Mouse (Mus musculus) v-Abl transformed pro-B cells (cell line): ENCODE measurements around the gene H2-DMb2.

Source experiments
- in situ Hi-C, 2 experiments: fragments of 400-800 bp; cut with MboI; formaldehyde crosslinking; loops; one replicate each; pipeline ENCODE4 v1.15.1; 2025; ENCODE audit not compliant: unreplicated experiment in 2 of 2

H2-DMb2 gene

DNA sequence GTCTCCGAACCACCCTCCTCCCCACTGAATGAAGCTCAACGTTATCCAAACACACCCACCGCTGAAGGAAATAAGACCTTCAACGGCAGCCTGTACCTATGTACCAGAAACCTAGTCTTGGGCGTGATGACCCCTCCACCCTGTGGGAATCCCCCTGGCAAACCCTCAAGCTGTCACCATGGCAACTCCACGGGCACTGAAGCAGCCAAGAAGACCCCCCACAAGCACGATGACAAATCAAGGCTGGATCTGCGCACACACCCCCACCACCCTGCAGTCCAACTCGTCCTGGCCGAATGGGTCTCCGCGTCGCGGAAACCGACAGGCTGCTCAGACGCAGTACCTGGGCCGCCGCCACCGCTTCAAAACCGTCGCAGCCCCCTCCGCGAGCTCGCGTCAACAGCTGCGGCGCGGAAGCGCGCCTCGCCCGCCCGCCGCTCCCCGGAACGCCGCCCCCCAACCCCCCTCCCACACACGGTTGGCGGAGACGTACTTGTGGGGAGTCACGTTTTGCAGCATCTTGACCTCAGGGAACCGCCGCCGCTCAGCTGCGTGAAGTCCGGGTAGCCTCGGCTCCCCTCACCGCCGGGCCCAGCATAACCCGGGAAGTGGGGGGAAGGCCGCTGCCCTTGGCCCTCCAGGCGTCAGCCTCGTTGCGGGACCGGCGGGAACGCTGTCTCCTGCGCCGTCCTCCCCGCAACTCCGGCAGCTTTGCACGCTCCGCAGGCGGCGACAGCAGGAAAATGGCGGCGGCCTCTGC lies 24.8 kb upstream of the H2-DMb2 start:
- in situ Hi-C loops, result no loop called here

DNA sequence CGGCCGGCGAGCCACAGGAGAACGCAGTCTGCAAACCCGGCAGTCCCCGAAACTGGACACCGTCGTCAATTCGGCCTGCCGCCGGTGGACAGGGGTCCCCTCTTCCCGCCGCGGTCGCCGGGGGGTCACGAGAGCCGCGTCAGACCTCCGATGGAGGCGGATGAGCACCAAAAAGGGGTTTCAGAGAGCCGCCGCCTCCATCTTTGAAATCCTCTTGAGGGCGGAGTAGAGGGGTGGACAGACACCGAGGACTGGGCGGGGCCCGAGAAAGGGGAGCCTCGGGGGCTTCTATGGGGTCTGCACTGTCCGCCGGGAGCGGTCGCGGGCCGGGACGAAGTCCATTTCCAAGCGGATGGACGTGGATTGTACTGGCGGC lies 24.2 kb upstream of the H2-DMb2 start:
- in situ Hi-C loops, result no loop called here

DNA sequence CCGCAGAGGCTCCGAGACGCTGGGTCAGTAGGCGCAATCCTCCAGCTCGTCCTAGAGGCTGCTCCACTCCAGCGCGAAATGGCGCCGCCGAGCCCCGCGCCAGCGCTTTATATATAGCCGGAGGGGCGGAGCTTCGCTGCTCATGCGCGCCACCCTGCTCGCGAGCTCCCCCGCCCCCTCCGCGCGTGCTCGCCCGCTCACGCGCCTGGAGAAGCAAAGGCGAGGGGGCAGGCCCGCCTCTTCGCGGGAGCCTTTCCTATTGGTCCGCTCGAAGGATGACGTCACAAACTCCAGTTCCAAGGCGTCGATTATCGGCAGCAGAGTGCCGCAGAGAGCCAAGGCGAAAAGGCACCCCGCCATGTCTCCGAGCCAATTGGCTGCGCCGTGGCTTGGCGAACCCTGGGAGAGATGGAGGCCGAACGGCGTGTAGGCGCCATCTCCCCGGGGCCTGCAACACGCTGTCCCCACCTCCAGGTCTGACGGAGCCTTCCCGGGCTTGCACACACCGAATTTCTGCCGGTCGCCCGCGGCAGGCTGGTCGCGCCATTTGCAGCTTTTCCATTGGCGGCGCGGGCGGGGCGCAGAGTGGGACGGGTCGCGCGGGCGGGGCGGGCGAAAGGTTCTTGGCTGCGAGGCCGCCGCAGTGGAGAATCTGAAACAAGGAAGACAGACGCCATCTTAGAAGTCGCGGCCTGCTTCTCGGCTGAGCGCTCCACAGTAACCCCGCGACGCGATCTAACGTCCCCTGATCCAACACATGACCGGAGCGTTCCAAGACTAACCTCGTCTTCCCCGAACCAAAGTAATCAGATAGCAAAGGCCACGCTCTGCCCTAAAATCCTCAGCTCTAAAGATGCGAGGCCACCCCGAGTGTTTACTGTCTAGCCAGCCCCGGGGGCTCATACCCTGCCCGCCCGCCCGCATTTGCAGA lies 23.6 kb upstream of the H2-DMb2 start, which contains the start of gene H2-DMa:
TSS of gene H2-DMa (plus strand) at position 293 of the 931 bp plus-strand sequence.
- in situ Hi-C loops, result no loop called here

DNA sequence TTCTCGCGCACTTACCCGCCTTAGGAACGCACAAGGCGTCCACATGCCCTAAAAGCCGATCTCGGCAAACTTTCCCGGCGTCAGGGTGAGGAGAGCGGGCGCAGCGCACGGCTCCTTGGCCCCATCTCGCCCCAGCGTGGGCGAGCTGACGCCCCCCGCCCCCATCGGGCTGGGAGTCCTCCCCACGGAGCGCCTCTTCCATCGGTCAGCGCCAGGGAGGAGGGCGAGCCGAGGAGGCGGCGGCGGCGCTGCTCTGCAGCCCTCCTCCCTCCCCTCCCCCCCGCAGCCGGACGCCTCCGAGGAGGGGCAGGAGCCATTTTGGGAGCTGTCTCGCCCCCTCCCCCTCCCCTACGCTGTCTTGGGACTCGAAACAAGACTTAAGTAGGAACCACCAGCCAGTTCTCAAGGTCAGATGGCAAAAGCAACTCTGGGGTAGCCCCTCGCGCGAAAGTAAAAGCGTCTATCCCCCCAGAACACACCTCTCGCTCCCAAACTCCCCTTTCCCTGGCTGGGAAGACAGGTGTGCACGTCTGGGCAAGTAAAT lies 22.9 kb upstream of the H2-DMb2 start:
- in situ Hi-C loops, result no loop called here

DNA sequence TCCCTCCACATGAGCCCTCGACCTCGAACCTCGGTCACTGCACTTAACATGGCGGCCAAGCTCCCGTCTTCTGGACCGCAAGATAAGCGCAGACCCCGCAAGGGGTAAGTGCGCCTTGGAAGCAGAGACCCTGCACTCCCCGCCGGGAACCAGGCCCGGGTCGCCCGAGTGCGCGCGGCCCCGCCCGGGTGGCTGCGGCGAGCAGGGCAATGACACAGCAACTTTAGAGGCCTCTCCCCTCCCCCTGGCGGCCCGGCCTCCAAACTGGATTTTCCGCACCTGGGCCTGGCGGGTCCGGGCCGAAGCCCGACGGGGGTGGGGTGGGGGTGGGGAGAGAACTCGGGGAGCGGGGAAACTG lies 22.3 kb upstream of the H2-DMb2 start:
- in situ Hi-C loops, result no loop called here

DNA sequence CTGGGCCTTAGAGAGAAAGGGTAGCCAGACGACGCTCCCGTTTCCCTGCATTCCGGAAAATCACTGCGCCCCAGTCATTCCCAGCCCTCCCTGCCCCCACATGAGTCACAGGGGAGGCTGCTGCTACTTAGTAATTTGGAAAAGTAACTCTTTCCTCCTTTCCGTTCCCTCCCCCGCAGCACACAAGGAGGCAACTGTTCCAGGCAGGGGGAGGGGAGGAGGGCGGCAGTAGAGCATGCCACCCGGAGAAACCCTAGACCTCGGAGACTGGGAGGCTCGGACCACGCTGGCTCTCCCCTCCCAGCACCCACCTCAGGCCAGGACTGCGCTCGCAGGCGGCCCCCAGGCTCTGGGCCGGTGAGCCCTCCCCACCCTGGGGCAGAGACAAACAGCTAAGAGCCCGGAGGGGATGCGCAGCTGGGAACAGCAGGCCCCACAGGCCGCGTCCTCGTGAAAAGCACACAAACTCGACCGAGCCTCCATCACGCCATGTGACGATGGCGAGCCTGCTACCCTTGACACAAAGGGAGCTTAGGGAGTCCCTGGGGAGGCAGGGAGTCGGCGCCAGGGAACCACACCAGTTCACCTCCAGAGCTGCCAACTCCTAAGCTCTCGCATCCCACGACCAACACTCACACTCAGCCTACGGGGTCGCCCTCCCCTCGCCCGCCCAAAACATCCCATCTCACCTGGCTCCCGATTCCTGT lies 21.8 kb upstream of the H2-DMb2 start:
- in situ Hi-C loops, result no loop called here

DNA sequence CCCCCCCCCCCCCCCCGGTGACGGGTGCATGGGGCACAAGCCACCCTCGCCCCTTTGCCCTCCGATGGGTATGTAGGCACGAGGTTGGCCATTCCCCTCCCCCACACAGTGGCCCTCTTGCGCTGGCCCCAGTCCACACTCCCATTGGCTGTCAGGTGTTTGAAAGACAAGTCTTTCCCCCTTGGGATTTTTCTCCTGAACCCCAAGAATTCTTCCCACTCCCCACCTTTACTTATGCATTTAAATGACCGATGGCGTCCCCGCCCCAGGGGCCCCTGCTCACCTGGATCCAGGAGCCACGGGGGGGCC lies 21.3 kb upstream of the H2-DMb2 start:
- in situ Hi-C loops, result no loop called here

DNA sequence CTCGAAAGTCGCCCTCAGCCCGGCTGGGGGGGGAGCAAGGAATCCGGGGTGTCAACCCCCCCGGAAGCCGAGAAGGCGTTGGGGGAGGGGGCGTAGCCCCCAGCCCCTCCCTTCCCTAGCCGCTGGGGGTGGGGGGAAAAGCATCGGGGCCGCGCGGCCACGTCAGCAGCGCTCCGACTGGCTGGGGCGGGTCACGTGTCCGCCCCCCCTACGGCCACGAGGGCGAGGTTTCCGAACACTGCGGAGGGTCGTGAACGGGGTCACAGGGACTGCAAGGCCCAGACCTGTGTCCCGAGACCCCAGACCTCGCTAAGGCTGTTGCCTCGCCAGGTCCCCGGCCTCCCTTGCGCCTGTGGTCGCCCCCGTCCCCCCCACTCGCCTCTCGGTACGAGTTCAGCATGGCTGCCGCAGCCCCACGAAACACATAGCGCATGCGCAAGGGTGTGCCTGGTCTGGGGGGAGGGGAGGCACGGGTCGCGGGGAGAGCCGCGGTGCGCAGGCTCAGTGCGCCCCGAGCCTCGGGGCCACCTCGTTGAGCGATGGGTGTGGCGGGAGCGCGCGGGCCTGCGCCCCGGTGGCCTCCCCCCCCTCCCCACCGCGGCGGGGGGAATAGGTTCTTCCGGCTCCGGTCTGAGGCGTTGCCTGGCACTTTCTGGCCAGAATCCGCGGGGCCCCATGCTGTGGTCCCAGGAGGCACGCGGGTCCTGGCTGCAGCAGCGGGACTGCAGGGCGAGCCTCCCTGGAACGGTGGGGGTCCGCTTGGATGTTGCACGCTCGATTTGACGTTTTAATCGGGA lies 20.7 kb upstream of the H2-DMb2 start, which contains the start of gene Brd2:
TSS of gene Brd2 (minus strand) at position 447 of the 797 bp plus-strand sequence.
- in situ Hi-C loops, result no loop called here

DNA sequence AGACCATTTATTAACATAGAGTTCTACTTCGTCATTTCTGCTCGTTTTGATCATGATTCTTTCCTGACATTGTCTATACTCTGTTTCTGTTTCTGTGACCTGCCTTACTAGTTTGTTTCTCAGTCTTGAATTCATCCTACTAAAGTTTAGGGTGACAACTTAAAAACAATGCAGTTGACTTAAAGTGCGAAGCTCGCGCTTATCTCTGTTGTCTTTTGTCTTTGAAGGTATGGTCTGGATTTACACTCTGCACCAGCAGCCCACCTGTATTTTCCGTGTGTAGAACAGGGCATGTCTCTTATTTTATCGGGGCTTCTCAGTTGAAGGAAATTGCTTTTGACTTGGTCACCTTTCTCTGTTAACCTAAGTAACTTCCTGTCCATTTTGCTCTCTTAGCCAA lies 20.0 kb upstream of the H2-DMb2 start:
- in situ Hi-C loops, result no loop called here

DNA sequence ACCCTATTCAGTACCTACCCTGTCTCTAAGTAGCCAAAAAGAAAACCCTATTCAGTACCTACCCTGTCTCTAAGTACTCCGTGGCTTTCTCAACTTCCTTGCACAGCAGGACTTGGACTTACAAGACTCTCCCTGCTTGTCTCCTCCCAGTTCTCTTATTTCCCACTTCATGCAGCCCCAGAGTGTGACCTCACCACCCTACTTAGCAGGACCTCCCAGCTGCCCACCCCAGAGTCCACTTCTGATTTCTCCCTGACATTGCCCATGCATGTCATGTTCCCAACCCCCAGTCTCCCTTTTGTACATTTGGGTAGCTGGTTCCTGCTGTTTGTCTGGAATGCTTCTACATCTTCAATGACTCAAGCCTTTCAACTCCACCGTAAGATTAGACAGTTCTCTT lies 19.6 kb upstream of the H2-DMb2 start:
- in situ Hi-C loops, result no loop called here

DNA sequence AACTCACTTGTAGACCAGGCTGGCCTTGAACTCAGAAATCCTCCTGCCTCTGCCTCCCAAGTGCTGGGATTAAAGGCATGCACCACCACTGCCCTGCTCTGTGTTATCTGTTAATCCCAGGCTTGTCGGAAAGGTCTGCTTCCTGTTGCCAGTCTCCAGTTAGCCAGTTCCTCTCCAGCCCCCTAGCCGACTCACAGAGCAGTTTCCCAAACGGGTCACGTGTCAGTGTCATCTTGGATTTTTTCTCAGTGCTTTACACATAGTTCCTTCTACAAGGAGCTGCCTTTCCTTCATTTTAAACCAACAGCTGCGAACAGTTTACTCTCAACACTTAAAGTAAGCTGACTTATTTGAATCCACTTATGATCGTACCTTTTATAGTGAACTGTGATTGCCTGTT lies 18.5 kb upstream of the H2-DMb2 start:
- in situ Hi-C loops, result loop anchor here in 1 of 2 experiments (5.0 kb wide), 2 partner anchors 32 to 43 kb away; partner anchors contain the start of gene H2-Oa

DNA sequence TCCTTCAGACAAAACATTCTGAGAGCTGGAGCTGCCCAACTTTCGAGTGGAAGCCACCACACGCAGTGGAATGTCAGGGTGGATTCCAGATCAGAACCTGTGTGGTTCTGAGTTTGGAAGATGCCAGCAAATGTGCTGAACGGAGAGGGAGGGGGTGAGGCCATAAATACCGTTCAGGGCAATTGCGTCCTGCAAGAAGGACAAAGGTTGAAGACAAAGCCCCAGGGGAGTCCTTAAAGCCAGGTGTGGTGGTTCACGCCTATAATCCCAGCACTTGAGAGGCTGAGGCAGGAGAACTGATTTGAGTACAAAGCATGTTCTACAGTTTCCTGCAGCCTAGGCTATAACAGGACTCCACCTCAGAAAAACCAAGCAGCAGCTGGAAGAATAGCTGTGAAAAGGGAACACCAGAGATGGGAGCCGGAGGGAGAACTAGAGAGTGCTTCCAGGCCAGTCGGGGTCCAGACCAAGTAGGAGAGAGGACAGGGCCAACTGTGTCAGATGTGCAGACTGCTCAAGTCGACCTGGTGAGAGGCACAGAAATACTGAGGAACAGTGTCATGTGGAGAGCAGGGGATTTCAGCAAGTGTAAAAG lies 16.2 kb upstream of the H2-DMb2 start:
- in situ Hi-C loops, result loop anchor here in 1 of 2 experiments (5.0 kb wide), 2 partner anchors 35 to 40 kb away; partner anchors contain the start of gene H2-Oa

DNA sequence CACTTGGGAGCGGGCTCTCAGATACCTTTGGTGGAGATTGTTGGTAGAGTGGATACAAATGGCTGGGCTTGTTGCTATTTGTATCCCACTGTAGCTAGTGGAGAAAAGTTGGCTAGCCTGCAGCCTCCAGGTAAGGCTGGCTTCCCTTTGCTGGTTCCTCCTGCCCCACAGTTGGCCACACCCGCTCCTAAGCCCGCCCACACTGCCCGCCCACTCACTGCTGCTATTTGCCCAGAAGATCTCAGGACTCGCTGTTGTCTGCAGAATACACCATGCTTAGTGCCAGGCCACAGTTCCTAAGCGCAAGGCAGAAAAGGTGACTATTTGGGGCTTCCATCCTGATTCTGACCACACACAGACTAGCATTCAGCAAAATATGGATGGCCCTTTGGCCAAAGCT lies 15.6 kb upstream of the H2-DMb2 start:
- in situ Hi-C loops, result loop anchor here in 1 of 2 experiments (5.0 kb wide), 2 partner anchors 35 to 40 kb away; partner anchors contain the start of gene H2-Oa

DNA sequence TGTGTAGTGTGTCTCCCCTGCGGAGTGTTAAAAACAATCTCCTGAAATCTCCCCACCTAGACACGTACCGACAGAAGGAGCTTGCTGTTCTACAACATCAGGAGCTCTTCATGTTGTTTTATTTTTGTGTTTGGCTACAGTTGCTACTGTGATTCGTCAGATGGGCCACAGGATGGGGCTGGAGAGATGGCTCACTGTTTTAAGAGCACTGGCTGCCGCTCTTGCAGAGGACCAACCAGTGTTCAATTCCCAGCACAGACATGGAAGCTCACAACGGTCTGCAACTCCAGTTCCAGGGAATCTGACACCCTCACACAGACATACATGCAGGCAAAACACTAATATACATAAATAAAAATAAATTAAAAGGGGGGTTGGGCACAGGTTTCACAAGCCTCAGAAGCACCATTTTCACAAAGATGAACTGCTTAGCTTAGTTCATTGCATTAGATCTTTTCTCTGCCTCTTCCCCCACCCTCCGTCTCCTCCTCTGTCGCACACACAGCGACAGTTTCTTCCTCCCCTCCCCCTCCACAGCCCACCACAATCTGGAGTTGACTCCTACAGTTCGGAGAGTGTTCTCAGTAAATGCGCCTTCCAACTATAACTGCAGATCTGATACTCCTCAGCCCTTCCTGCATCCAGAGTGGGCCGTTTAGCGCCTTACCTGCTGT lies 14.7 kb upstream of the H2-DMb2 start:
- in situ Hi-C loops, result loop anchor here in 1 of 2 experiments (5.0 kb wide), 2 partner anchors 36 to 39 kb away; partner anchors contain the start of gene H2-Oa

DNA sequence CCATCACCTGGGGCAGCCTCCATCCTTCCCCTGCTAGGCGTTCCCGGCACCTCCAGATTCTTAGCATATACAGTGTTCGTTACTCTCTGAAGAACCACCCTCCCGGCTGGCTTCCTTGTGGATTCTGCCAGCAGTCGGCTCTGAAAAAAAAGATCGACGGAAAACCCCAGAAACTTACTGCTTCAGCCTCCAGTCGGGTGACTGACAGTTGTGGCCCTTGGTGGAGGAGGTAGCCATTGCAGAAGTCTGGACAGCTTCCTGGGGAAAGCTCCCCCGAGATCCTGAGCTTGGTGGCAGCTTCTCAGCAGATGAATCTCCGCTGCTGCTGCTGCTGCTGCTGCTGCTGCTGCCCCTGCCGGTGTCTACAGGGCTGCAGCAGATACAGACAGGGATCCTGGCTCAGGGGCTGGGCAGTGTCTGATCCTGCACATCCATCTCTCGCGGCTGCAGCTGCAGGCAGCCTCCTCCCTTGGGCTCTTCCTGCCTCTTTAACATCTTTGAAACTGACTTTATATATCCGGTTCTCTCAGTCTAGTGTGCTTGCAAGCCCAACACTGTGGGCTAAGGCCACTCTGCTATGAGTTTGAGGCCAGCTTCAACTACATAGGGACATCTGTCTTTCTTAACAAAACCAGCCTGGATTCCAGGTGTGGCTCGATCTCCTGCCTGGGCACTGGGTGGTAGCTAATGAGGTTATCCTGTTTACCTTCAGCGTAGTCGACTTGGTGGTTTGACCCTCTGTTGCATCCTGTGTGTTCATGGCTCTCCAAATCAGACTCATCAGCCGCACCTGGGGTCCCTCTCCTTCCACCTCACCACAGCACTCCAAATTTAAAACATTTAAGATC lies 13.9 kb upstream of the H2-DMb2 start:
- in situ Hi-C loops, result loop anchor here in 1 of 2 experiments (5.0 kb wide), 2 partner anchors 37 to 38 kb away; partner anchors contain the start of gene H2-Oa

DNA sequence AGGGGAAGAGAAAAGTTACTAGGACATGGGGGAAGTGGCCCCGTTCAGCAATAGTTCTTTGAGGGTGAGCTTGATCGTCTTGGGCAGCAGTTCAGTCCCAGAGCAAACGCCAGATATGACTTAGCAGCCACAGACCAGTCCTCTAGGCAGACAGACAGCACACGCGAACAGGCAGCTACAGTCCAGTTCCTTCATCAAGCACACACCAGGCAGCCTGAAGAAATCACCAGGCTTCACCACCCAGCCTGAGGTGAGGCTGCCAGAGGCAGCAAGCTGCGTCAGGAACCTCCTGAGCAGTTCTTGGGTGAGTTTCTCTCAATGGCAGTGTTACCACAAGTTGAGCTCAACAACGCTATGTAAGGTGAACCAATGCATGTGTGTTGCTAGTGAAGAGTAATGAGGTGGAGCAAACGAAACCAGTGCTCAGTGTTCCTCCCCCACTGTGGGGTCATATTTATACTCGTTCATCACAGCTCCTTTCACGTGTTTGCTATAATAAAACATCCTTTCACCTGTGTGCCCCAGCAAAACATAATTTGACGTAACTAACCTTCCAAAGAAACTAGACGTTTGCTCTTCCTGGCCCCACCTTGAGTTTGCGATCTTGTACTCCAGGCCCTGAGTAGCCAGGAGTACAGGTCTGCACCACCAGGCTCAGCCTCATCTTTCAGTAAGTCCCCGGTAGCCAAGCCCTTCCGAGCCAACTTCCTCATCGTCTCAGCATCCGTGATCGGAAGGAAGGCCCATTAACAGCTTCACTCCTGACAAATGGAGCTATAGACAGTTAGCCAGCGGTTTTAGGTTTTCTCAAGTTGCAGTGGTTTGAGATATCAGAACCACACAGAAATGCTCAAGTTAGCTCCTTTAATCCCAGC lies 12.8 kb upstream of the H2-DMb2 start:
- in situ Hi-C loops, result loop anchor here in 1 of 2 experiments (5.0 kb wide), 1 partner anchor 37 kb away; no protein-coding TSS in a partner anchor

DNA sequence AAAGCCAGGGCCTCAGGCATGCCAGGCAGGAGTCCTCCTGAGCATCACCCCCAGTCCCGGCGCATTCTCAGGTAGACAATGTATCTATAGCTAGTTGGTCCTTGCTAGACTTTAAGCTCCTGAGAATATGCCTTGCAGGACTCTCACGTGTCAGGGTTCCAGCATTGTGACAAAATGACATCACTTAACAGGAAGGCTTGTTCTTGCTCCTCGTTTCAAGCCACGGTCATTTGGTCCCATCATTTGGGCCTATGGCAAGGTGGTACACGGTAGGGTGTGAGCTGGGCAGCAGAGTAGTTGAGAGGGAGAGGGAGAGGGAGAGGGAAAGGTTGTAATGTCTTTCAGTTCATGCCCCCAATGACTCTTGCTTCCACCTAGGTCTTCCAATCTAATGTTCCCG lies 11.2 kb upstream of the H2-DMb2 start:
- in situ Hi-C loops, result loop anchor here in 1 of 2 experiments (5.0 kb wide), 1 partner anchor 35 kb away; no protein-coding TSS in a partner anchor
